Mouse (Mus musculus): ENCODE data around the gene Nav1. TPM values are rescaled to one million over a fixed set of nuclear protein-coding genes. Genes with fewer than 3 reads are reported as not detected.

Nav1 gene
- polyA plus RNA-seq, 1 experiment from 2014 or later = 38.1 TPM

DNA sequence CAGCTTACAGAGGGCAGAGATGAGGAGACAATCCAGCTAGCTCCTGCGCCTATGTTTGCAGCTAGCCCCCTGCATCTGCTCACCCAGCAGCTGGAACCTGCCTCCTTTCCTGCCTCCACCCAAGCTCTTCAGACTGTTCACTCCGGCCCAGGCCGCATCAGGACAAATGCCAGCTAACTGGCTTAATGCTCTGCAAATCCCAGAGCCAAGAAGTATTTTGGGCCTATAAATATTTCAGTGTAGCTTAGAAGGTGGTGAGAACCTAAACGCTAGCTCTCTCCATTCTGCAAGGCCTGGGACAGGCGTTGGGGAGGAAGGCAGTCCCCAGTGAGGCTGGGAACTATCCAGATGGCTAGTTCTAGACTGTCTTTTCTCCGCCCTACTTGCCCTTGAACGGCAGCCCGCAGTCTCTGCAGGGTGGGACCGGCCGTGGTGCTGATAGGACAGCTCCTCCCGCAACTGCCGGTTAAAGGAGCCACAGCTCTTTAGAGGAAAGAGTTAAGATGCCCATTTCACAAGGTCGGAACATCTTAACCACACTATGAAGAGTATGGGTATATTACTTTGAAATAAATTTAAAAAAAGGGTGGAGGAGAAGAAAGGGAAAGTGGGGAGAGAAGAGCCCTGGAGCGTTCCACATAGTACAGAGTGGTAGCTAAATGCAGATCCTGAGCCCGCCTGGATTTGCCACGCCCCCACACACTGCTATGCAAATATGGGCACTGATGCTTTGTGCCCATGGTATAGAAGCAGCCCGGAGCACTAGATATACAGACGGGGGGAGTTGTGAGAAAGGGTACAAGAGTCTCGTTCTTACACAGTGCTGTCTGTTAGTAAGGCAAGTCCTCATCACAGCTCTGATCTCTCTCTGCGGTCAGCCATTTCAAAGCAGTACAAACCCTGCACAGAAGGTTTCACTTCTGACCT is 8.9 kb upstream of the Nav1 start:
- Histone ChIP-seq H3K9me3 (no peaks in the 10 kb centered on the region), H3K27ac (peak overlapping the region; percentile 30; the same call in 1 of the 2 replicates), H3K4me2 (replicated peaks) (peak overlapping the region; percentile 20; the same call in 1 of the 2 replicates), H3K36me3 (no peaks in the 10 kb centered on the region), H3K9ac (replicated peaks) (no peak overlapping the region), H3K4me3 (replicated peaks) (no peak overlapping the region), H3K27me3 (no peaks in the 10 kb centered on the region), H3K4me1 (replicated peaks) (peaks cover 25% of the 10 kb centered on the region)
- 15% methylated on average over 20 of the region's 20 CpGs for WGBS
- ATAC-seq = peak; percentile 92

DNA sequence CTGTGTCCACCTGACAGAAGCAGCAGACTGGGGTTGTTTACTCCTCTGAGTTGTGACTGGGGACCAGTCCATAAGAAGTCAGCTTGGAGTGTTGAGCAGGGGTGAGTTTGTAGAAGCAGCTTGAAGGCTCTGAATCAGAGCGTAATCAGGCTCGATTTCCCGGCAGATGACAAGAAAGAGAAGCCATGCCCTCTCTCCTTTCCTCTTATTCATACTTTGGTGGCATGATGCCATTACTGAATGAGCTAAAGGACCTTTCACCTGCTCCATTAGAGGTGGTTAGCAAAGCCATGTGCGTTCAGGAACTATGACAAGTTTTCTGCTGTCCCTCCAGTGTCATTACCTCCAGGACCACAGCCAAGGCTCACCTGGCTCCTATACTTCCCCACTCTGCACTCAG is 2.5 kb upstream of the Nav1 start:
- Histone ChIP-seq H3K4me1 (replicated peaks) (peaks cover 8% of the 10 kb centered on the region), H3K4me3 (replicated peaks) (no peak overlapping the region), H3K27me3 (no peaks in the 10 kb centered on the region), H3K36me3 (no peaks in the 10 kb centered on the region), H3K9ac (replicated peaks) (no peak overlapping the region), H3K27ac (no peak overlapping the region), H3K9me3 (no peaks in the 10 kb centered on the region), H3K4me2 (replicated peaks) (no peak overlapping the region)
- WGBS = 85% methylated on average over 4 of the region's 4 CpGs
- ATAC-seq = no peak

DNA sequence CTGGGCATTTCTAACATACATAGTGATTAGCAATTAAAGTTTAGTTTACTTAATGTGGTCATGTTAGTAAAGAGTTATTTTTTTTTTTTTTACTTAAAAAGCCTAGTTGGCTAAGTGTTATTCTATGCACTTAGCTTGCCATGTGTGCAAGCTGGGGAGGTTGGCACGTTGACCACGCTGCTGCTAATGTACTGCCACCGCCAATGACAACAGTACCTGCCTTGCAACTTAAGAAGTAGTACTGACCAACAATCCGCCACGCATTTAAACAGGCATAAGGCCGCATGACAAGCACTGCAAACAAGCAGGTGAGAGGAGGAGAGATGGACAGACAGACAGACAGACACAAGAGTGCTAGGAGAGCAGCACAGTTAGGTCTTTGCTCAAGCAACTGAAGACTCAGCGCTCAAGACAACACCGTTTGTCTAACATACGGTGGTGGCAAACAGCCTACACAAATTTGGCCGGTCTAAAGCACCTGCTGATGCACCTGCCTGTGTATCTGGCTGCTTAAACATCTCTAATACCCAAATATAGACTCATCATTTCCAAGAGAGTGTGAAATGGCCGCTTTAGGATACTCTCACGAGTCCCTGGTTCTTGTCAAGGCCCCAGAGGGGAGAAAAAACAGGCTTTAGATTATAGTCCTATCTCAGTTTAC is 610 bp downstream of the Nav1 start:
- no peak for ATAC-seq
- Histone ChIP-seq H3K4me3 (replicated peaks) (no peak overlapping the region), H3K9me3 (no peaks in the 10 kb centered on the region), H3K4me2 (replicated peaks) (no peak overlapping the region), H3K27me3 (no peaks in the 10 kb centered on the region), H3K27ac (no peak overlapping the region), H3K36me3 (no peaks in the 10 kb centered on the region), H3K9ac (replicated peaks) (no peak overlapping the region), H3K4me1 (replicated peaks) (peaks cover 26% of the 10 kb centered on the region)
- 93% methylated on average over 12 of the region's 12 CpGs for WGBS

DNA sequence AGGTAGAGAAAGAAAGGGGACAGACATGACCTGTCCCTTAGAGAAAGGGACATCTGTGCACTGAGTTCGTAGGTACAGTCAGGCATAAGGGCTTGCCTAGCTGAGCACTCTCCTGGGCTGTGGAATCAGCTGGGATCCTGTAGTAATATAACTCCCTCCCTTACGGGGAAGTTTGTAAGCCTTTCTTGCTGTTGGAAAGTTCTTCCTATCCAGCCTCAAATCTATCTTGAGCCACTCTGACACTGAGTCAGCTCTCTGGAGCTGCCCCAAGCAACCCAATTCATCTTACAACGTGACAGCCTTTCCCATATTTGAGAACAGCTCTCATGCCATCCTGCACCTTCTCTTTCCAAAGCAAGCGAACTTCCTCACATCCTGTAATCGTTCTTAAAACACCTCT is 1.6 kb downstream of the Nav1 start:
- H3K4me3 ChIP-seq (replicated peaks) = no peak overlapping the region
- no peaks in the 10 kb centered on the region for H3K9me3 ChIP-seq
- no peaks in the 10 kb centered on the region for H3K36me3 ChIP-seq
- 82% methylated on average over 5 of the region's 5 CpGs for WGBS
- H3K27me3 ChIP-seq = no peaks in the 10 kb centered on the region
- H3K4me2 ChIP-seq (replicated peaks) = no peak overlapping the region
- H3K27ac ChIP-seq = no peak overlapping the region
- peaks cover 29% of the 10 kb centered on the region for H3K4me1 ChIP-seq (replicated peaks)
- no peak for ATAC-seq
- H3K9ac ChIP-seq (replicated peaks) = no peak overlapping the region

DNA sequence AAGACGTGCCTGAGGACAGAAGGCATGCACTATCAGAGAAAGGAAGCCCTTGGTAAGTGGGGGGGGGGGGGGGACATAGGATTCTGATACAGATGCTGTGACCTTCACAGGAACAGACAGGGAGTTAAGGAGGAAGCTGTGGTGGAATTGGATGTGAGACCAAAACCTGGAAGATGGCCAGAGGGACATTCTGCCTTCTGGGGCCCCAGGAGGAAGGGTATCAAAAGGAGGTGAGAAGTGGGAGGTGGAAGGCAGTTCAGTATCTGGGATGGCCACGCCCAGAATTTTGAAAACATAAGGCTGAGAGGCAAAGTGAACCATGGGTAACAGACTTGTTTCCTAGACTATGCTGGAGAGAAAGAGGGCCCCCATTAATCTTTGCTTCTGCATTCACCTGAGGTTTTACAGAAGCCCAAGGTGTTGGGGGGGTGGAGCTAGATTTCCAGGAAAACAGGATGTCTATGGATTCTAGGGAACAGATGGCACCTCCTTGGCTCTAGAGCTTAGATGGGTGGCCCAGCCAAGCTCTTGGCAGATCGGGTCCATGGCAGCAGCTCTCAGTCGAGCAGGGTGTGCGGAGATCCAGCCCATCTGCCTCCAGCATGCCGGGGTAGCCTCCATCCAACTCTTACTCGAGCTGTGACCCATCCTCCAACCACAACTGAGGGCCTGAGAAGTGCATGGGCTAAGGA is 2.6 kb downstream of the Nav1 start:
- Histone ChIP-seq H3K27ac (no peak overlapping the region), H3K4me3 (replicated peaks) (no peak overlapping the region), H3K4me2 (replicated peaks) (no peak overlapping the region), H3K9me3 (no peaks in the 10 kb centered on the region), H3K27me3 (no peaks in the 10 kb centered on the region), H3K9ac (replicated peaks) (no peak overlapping the region), H3K36me3 (no peaks in the 10 kb centered on the region), H3K4me1 (replicated peaks) (peaks cover 40% of the 10 kb centered on the region)
- WGBS = 80% methylated on average over 7 of the region's 7 CpGs
- no peak for ATAC-seq

DNA sequence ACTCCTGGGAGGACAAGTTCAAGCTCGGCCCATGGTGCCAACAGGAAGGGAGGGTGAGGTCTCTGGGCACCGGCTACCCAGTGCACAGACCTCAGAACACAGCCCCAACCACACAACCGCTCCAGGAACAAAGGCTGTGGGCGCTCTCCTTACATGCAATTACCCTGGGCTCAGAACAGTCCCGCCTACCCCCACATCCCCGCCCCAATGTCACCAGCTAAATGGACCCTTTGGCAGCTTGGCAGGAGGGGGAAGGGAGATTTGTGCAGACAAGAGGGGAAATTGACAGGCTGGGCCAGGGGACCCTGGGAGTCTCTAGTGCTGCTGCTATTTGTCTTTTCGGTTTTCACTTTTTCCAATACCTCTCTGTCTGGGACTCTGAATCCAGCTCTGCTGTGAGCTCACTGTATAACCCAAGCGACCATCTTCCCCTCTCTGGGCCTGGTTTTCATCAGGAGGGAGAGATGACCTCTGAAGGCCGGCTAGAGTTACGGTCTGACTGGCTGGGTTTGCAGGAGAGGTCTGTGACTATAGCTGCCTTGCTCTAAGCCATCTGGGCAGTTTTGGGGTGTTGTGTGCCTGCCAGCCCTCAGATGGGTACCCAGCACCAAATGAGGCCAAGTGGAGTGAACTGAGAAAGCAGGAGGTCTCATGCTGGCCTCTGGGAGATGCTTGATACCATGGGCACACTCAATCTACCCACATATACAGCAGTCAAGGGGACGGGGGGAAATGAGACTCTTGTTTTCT is 3.8 kb downstream of the Nav1 start:
- WGBS = 36% methylated on average over 11 of the region's 11 CpGs
- Histone ChIP-seq H3K27me3 (no peaks in the 10 kb centered on the region), H3K27ac (peak overlapping the region; percentile 70), H3K4me3 (replicated peaks) (no peak overlapping the region), H3K4me2 (replicated peaks) (peak overlapping the region; percentile 9), H3K36me3 (no peaks in the 10 kb centered on the region), H3K9ac (replicated peaks) (peak overlapping the region; percentile 29; the same call in 1 of the 2 replicates), H3K9me3 (no peaks in the 10 kb centered on the region), H3K4me1 (replicated peaks) (peaks cover 48% of the 10 kb centered on the region)
- peak; percentile 71 for ATAC-seq

DNA sequence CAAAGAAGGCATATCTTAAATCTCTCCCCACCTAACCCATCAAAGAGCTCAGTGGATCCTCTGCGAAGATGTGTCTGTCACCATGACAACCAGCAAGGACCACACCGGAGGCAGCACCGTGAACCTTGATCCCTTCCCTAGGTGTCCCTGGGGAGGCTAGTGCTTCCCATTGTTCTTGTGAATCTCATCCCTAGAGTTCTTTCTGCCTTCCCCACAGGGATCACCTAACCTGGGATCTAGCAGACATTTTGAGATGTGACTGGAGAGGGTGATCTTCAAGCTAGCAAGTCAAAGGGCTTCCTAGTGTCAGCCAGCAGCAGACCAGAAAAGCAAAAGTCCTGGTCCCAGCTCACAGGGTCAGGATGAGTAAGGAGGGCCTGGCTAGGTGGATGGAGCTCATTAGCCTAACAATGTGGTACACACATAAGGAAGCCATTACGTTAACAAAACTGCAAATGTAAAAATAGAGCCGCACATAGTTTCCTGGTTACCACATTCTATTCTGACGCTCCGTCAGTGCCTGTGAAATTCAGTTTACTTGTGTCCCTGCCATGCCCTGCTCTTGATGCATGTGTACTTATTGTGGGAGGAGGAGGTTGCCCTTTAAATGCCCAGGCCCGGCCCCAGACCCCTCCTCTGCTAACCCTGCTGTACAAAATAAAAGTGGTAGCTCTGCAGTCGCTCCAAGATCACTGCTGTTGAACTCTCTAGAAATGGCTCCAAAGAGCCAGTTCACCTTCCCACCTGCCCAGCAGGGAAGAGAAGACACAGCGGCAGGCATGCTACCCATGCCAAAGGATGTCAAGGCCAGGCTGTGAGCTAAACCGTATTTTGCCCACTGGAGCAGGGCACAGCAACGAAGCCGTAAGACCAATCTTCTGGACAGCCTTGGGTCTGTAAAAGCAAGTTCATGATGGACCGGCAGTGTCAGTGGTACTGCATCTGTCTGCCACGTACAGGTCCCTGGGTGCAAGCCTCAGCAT is 6.8 kb downstream of the Nav1 start:
- Histone ChIP-seq H3K36me3 (no peaks in the 10 kb centered on the region), H3K4me2 (replicated peaks) (no peak overlapping the region), H3K9ac (replicated peaks) (no peak overlapping the region), H3K27ac (0 out of 2 replicates have a peak overlapping the region, but pooled peaks have one; percentile 25), H3K4me3 (replicated peaks) (no peak overlapping the region), H3K9me3 (no peaks in the 10 kb centered on the region), H3K27me3 (no peaks in the 10 kb centered on the region), H3K4me1 (replicated peaks) (peaks cover 45% of the 10 kb centered on the region)
- 48% methylated on average over 15 of the region's 15 CpGs for WGBS
- no peak for ATAC-seq

DNA sequence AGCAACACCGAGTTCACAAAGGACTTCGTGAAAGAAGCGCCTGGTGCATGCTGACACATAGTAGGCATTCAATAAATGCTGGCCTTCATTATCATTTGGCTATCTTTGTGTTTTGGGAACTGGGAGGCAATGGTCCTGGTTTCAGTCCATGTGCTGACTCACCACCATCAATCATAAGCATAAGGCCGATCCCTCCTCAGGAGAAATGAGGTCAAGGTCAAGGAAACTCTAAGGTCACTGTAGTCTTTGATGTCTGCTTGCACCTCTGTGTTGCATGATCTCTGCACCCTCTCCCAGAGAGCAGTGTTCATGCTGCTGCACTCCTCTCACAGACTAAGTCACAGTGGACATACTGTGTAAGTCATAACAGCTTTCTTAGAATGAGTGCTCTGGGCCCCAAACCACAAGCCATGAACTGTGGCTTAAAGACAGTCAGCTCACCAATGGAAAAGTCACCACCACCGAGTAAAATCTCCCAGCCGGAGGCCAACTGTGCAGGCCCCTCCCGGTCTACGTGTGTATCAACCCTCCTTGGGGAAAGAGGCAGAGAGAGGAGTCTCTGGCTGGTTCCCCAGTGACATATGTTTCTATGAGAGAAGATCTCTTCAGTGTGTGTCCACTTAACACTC is 8.7 kb downstream of the Nav1 start:
- Histone ChIP-seq H3K9ac (replicated peaks) (no peak overlapping the region), H3K27ac (no peak overlapping the region), H3K27me3 (no peaks in the 10 kb centered on the region), H3K36me3 (no peaks in the 10 kb centered on the region), H3K9me3 (no peaks in the 10 kb centered on the region), H3K4me3 (replicated peaks) (no peak overlapping the region), H3K4me2 (replicated peaks) (no peak overlapping the region), H3K4me1 (replicated peaks) (peaks cover 49% of the 10 kb centered on the region)
- WGBS = 72% methylated on average over 8 of the region's 8 CpGs
- no peak for ATAC-seq

DNA sequence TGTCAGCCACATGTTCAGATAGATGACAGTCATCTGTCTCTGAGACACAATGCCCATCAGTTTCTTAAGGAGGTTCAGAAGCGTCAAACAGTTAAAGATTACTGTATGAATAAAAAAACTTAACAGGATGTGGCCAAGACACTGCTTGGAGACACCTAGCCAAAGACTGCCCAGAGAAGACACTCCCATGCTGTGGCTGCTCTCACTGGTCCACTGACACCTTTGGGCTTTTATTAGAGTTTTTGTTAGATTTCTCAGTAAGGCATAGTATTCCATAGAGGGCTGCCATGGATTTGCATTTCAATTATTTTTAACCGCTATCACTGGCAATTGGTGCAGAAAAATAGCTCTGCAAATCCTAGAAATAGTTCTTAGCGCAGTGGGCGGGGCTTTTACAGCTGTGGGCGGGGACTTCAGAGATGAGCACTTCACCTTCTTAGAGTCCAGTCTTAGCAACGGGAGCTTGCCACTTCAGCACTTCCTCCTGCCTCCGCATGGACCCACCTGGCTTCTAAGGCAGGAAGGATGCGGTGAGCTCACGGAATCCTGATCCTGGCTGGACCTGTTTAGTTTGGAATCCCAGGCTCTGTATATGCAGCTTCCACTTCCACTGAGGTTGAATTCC is 12.7 kb downstream of the Nav1 start:
- Histone ChIP-seq H3K27me3 (no peaks in the 10 kb centered on the region), H3K9me3 (no peaks in the 10 kb centered on the region), H3K4me2 (replicated peaks) (no peak overlapping the region), H3K9ac (replicated peaks) (no peak overlapping the region), H3K4me1 (replicated peaks) (peaks cover 23% of the 10 kb centered on the region), H3K36me3 (no peaks in the 10 kb centered on the region), H3K4me3 (replicated peaks) (no peak overlapping the region), H3K27ac (no peak overlapping the region)
- WGBS = 34% methylated on average over 9 of the region's 9 CpGs
- no peak for ATAC-seq

DNA sequence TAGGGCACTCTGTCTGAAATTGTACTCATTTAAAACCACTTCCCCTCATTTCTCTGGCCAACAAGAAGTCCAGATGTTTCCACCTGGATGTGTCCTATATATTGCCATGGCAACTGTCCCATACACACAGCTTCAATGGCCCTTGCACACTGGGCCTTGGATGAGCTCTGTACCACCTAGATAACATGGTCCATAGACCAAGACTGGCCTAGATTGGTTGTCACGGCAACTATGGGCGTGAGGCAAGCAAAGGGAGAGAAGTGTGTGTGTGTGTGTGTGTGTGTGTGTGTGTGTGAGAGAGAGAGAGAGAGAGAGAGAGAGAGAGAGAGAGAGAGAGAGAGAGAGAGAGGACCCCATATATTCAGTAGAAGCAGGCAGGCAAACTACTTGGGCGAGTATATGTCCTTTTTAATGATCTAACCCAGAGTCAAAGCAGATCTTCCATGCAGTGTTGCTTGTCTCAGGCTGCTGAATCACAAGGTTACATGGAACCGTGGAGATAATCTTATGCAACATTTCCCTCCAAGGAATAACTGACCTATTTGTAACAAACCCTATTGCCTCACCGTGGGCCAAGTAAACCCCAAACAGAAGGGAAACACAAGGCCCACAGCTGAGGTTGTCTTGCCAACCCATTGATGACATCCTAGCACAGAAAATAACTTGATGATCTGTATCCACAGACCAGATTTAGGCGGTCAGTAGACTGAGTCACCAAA is 13.4 kb downstream of the Nav1 start:
- no peaks in the 10 kb centered on the region for H3K36me3 ChIP-seq
- H3K27me3 ChIP-seq = no peaks in the 10 kb centered on the region
- no peaks in the 10 kb centered on the region for H3K9me3 ChIP-seq
- no peak overlapping the region for H3K27ac ChIP-seq
- H3K4me2 ChIP-seq (replicated peaks) = no peak overlapping the region
- H3K9ac ChIP-seq (replicated peaks) = no peak overlapping the region
- H3K4me3 ChIP-seq (replicated peaks) = no peak overlapping the region
- 79% methylated on average over 6 of the region's 6 CpGs for WGBS
- peaks cover 20% of the 10 kb centered on the region; the same call in 1 of the 2 replicates for H3K4me1 ChIP-seq (replicated peaks)
- no peak for ATAC-seq
